Mouse (Mus musculus): Measurements from ENCODE around the gene Hist1h4h. TPM values are rescaled to one million over a fixed set of nuclear protein-coding genes. Genes with fewer than 3 reads are reported as not detected.
A peak's percentile ranks its signal among the peaks of the same experiment; 100 is the strongest.

Hist1h4h gene
- polyA plus RNA-seq, 1 experiment = 26.6 TPM

- DNase-seq (ENCODE audit: extremely low spot score in 1 of 2, low spot score in 1 of 2) = no peak
Measured at GRCm38 (mm10) chr13:23506819-23507515, 23.9 kb upstream of the Hist1h4h start.

GRCm38 (mm10) chr13:23510127-23510526, 20.7 kb upstream of the Hist1h4h start:
- DNase-seq (ENCODE audit: extremely low spot score in 1 of 2, low spot score in 1 of 2) = no peak

- DNase-seq (ENCODE audit: extremely low spot score in 1 of 2, low spot score in 1 of 2) = no peak
Measured at GRCm38 (mm10) chr13:23513517-23513916, 17.3 kb upstream of the Hist1h4h start.

- no peak for DNase-seq (ENCODE audit: extremely low spot score in 1 of 2, low spot score in 1 of 2)
Measured at GRCm38 (mm10) chr13:23515281-23515680, 15.6 kb upstream of the Hist1h4h start.

GRCm38 (mm10) chr13:23515826-23516620, 14.8 kb upstream of the Hist1h4h start:
- DNase-seq (ENCODE audit: extremely low spot score in 1 of 2, low spot score in 1 of 2) = no peak

GRCm38 (mm10) chr13:23516822-23517602, 13.8 kb upstream of the Hist1h4h start:
- peak in 1 of 2 experiments; percentile 90 for DNase-seq (ENCODE audit: extremely low spot score in 1 of 2, low spot score in 1 of 2)

- peak; percentile 86 to 99 for DNase-seq (ENCODE audit: extremely low spot score in 1 of 2, low spot score in 1 of 2)
Measured at GRCm38 (mm10) chr13:23517603-23518294, 13.1 kb upstream of the Hist1h4h start.

GRCm38 (mm10) chr13:23518295-23518603, 12.6 kb upstream of the Hist1h4h start:
- DNase-seq (ENCODE audit: extremely low spot score in 1 of 2, low spot score in 1 of 2) = no peak

- DNase-seq (ENCODE audit: extremely low spot score in 1 of 2, low spot score in 1 of 2) = peak; percentile 71 to 97
Measured at GRCm38 (mm10) chr13:23518885-23519284, 12.0 kb upstream of the Hist1h4h start.

- DNase-seq (ENCODE audit: extremely low spot score in 1 of 2, low spot score in 1 of 2) = peak; percentile 72 to 96
Measured at GRCm38 (mm10) chr13:23519416-23519815, 11.4 kb upstream of the Hist1h4h start.

GRCm38 (mm10) chr13:23521703-23522102, 9.1 kb upstream of the Hist1h4h start:
- DNase-seq (ENCODE audit: extremely low spot score in 1 of 2, low spot score in 1 of 2) = peak in 1 of 2 experiments; percentile 91

GRCm38 (mm10) chr13:23523976-23524375, 6.9 kb upstream of the Hist1h4h start:
- no peak for DNase-seq (ENCODE audit: extremely low spot score in 1 of 2, low spot score in 1 of 2)

- peak in 1 of 2 experiments; percentile 77 for DNase-seq (ENCODE audit: extremely low spot score in 1 of 2, low spot score in 1 of 2)
Measured at GRCm38 (mm10) chr13:23524654-23525053, 6.2 kb upstream of the Hist1h4h start.

GRCm38 (mm10) chr13:23525901-23526300, 4.9 kb upstream of the Hist1h4h start:
- DNase-seq (ENCODE audit: extremely low spot score in 1 of 2, low spot score in 1 of 2) = no peak

- peak; percentile 89 to 99 for DNase-seq (ENCODE audit: extremely low spot score in 1 of 2, low spot score in 1 of 2)
Measured at GRCm38 (mm10) chr13:23526312-23526711, 4.5 kb upstream of the Hist1h4h start.

GRCm38 (mm10) chr13:23529005-23529404, 1.8 kb upstream of the Hist1h4h start:
- DNase-seq (ENCODE audit: extremely low spot score in 1 of 2, low spot score in 1 of 2) = no peak

- no peak for DNase-seq (ENCODE audit: extremely low spot score in 1 of 2, low spot score in 1 of 2)
Measured at GRCm38 (mm10) chr13:23529480-23530165, 1.2 kb upstream of the Hist1h4h start.

- peak; percentile 41 to 92 for DNase-seq (ENCODE audit: extremely low spot score in 1 of 2, low spot score in 1 of 2)
Measured at GRCm38 (mm10) chr13:23530181-23530900, 509 bp upstream of the Hist1h4h start.

All from frontal cortex, adult 2 months (tissue).